In the genomic region with DNA sequence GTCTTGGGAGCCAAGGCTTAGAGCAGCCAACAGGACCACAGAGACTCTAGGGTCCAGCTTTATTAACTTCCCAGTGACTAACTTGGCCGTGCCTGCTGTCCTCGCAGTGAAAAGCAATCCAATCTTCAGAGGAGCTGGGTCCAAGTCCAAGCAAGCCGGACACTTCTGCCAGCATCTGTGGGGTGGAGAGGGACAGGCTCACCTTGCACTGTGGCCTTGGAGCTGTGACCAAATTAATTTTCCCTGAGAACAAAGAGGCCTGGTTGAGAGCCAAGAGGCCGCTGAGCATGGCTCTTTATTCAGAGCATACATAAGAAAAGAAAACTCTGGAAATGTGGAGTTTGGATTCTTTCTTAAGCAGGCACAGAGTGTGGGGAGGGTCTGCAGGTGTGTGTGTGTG, we compare ENCODE assay signal across 13 mouse cellular contexts.
DNase-seq lines count a peak whose midpoint lies in the region.
"Had no signal": no experiment of that assay in that cellular context is flagged by ENCODE, and none has a peak within 500 bp of the region (broad histone marks: within the 10 kb centered on the region; RNA-seq: fewer than 3 reads in every experiment).

No protein-coding gene starts in this region.

- no peak overlapping the region for H3K4me3 ChIP-seq in heart, embryonic 10.5 days
- H3K4me3 ChIP-seq: liver, embryonic 15.5 days; megakaryocyte, embryonic 14.5 days had no signal

- no peaks in the 10 kb centered on the region for H3K9me3 ChIP-seq in heart, embryonic 10.5 days
- H3K9me3 ChIP-seq: liver, embryonic 15.5 days had no signal

- no peaks in the 10 kb centered on the region; the same call in 1 of the 2 replicates for H3K27me3 ChIP-seq in heart, embryonic 10.5 days (ENCODE audit: insufficient read depth, poor library complexity, severe bottlenecking)
- H3K27me3 ChIP-seq: liver, embryonic 15.5 days; megakaryocyte, embryonic 14.5 days had no signal

- H3K4me1 ChIP-seq in heart, embryonic 10.5 days, result no peaks in the 10 kb centered on the region
- H3K4me1 ChIP-seq: liver, embryonic 15.5 days had no signal

- WGBS in heart, embryonic 10.5 days, result 81% methylated on average over 4 of the region's 4 CpGs

- H3K36me3 ChIP-seq in heart, embryonic 10.5 days, result no peaks in the 10 kb centered on the region
- H3K36me3 ChIP-seq: liver, embryonic 15.5 days had no signal

- intact Hi-C loops in gastrocnemius, postnatal 36 days (cut with DNase I), result no loop called here
- intact Hi-C loops in heart, postnatal 14 days (cut with DNase I), result no loop called here

- H3K27ac ChIP-seq in heart, embryonic 10.5 days, result no peak overlapping the region
- H3K27ac ChIP-seq: hindbrain, embryonic 14.5 days; liver, embryonic 15.5 days had no signal

- DNase-seq in gastrocnemius, adult 18-20 months (ENCODE audit: low spot score), result peak; percentile 12
- no peak for DNase-seq in gastrocnemius, postnatal 36 days
- DNase-seq in heart, postnatal 14 days, result peak; percentile 6 to 11
- no peak for DNase-seq in heart, embryonic 10.5 days (ENCODE audit: low spot score)
- DNase-seq in Muller cell, postnatal 12 days (ENCODE audit: inconsistent ontology term), result peak; percentile 40
- peak; percentile 43 for DNase-seq in adrenal gland, postnatal 14 days
- no peak for DNase-seq in layer of hippocampus, postnatal 14 days (ENCODE audit: low spot score in 2 of 2)
- DNase-seq: cerebellum, adult 8-10 months; kidney, postnatal 25 days; thymus, adult 18-20 months had no signal

Comparison
In these comparisons a context has a peak if more than half of its experiments do, and no peak if none do; other contexts are left out.
1. DNase-seq: peak in gastrocnemius, adult 18-20 months (single experiment), heart, postnatal 14 days (2 of 2), Muller cell, postnatal 12 days (single experiment) and adrenal gland, postnatal 14 days (single experiment); none in gastrocnemius, postnatal 36 days (0 of 2), heart, embryonic 10.5 days (single experiment) and layer of hippocampus, postnatal 14 days (0 of 2).